Mouse (Mus musculus) hindbrain, postnatal 0 days (tissue): ENCODE measurements at regions not wholly inside any gene's neighbourhood (a gene's known extent, or its start where the extent isn't known, plus 50 kb on each side); places are given as distances from the start of the nearest gene placed in this dataset.
A peak's percentile ranks its signal among the peaks of the same experiment; 100 is the strongest.

Experiments
- ATAC-seq: fragments of 200-750 bp; cut with Nextera tagmentation; 2 replicates; pipeline ENCODE4 v1.8.0; 2017; ENCODE audit warnings: mild to moderate bottlenecking, moderate TSS enrichment, moderate library complexity
- DNase-seq: peaks from one replicate; pipeline ENCODE4 v3.0.0-alpha.2; 2015; ENCODE audit warnings: low spot score
- H3K27ac ChIP-seq: fragments of 300-500 bp; sonication (generic); 2 replicates; pipeline ENCODE4 v1.5.1; 2014; ENCODE audit warnings: mild to moderate bottlenecking
- H3K27me3 ChIP-seq: fragments of 300-500 bp; sonication (generic); 2 replicates; pipeline ENCODE4 v1.6.1; 2014; ENCODE audit warnings: low read length, mixed read lengths; ENCODE audit not compliant: insufficient read depth
- H3K36me3 ChIP-seq: fragments of 300-500 bp; sonication (generic); 2 replicates; pipeline ENCODE4 v1.6.1; 2014; ENCODE audit warnings: low read length, mixed read lengths; ENCODE audit not compliant: insufficient read depth
- H3K4me1 ChIP-seq: fragments of 300-500 bp; sonication (generic); 2 replicates; pipeline ENCODE4 v1.6.1; 2014; ENCODE audit warnings: antibody characterized with exemption, low read length, mixed read lengths; ENCODE audit not compliant: insufficient read depth
- H3K4me2 ChIP-seq: fragments of 300-500 bp; sonication (generic); 2 replicates; pipeline ENCODE4 v1.6.1; 2014; ENCODE audit warnings: low read depth, mild to moderate bottlenecking, low read length, moderate library complexity, mixed read lengths
- H3K4me3 ChIP-seq: fragments of 300-500 bp; sonication (generic); 2 replicates; pipeline ENCODE4 v1.5.1; 2014; ENCODE audit warnings: low read length
- H3K9ac ChIP-seq: fragments of 300-500 bp; sonication (generic); replicated peaks from 2 replicates; pipeline ENCODE4 v1.6.1; 2014; ENCODE audit warnings: mild to moderate bottlenecking, low read length, moderate library complexity, mixed read lengths
- H3K9me3 ChIP-seq: fragments of 300-500 bp; sonication (generic); 2 replicates; pipeline ENCODE4 v1.6.1; 2016; ENCODE audit warnings: low read length, mixed read lengths
- CTCF ChIP-seq: IDR thresholded peaks from 2 replicates; pipeline ENCODE4 v1.5.1; 2016; ENCODE audit warnings: antibody characterized with exemption, control low read depth, low read depth
- WGBS: fragments of 180-500 bp; shearing (Covaris S2); extraction: QIAGEN DNeasy Blood & Tissue Kit; methylation state at CpG from one replicate; pipeline ENCODE4 v1.1.7; 2014; 5-methylcytosine and 5-hydroxymethylcytosine counted together

GRCm38 (mm10) chr15:14000952-14001351, 827.5 kb upstream of the Cdh6 start:
- H3K36me3 ChIP-seq: no peaks in the 10 kb centered on the region
- H3K4me3 ChIP-seq: no peak overlapping the region
- H3K4me2 ChIP-seq: no peak overlapping the region
- no peak for ATAC-seq
- H3K4me1 ChIP-seq: no peaks in the 10 kb centered on the region
- H3K27me3 ChIP-seq: no peaks in the 10 kb centered on the region
- H3K9me3 ChIP-seq: no peaks in the 10 kb centered on the region
- no peak for DNase-seq
- no peak overlapping the region for H3K27ac ChIP-seq
- no peak for TF ChIP-seq CTCF
- H3K9ac ChIP-seq: no peak overlapping the region

- no peak for TF ChIP-seq CTCF
- ATAC-seq (no peak), DNase-seq (no peak)
- no peaks in the 10 kb centered on the region for H3K27me3 ChIP-seq
- no peaks in the 10 kb centered on the region for H3K9me3 ChIP-seq
- H3K27ac ChIP-seq: no peak overlapping the region
- H3K4me3 ChIP-seq: no peak overlapping the region
- 66% methylated on average over 3 of the region's 3 CpGs for WGBS
- H3K4me1 ChIP-seq: no peaks in the 10 kb centered on the region
- no peak overlapping the region for H3K4me2 ChIP-seq
- no peaks in the 10 kb centered on the region for H3K36me3 ChIP-seq
- H3K9ac ChIP-seq: no peak overlapping the region
Measured at GRCm38 (mm10) chr15:13989768-13990167, 816.3 kb upstream of the Cdh6 start.

DNA sequence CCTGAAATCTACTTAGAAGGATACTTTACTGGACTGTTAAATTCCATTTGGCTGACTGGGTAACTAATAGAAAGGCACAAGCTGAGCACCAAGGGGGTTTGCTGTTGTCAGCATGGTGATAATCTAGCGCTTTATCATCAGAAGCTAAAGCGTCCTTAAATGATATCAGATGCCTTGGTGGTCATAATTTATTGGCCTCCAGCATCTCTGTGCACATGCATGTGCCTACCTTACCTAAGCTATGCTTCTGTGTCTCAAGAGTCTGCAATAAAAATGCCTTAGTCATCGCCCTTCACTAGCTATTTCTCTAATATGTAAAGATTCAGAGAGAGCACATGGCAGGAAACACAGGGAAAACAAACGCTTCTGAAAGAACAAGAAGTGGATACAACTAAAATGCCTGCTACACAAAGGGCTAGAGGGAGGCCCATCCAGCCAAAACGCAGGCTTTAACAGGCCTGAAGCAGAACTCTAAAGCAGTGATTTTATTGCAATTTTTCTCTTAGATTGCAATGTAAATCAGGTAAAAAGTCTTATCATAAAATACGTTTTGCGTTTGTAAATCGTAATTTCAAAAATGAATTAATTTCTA, 815.5 kb upstream of the Cdh6 start:
- no peak for TF ChIP-seq CTCF
- no peak overlapping the region for H3K4me2 ChIP-seq
- H3K9me3 ChIP-seq: no peaks in the 10 kb centered on the region
- whole genome bisulfite sequencing: 73% methylated on average over 8 of the region's 8 CpGs
- H3K27me3 ChIP-seq: no peaks in the 10 kb centered on the region
- H3K27ac ChIP-seq: no peak overlapping the region
- no peak overlapping the region for H3K4me3 ChIP-seq
- H3K9ac ChIP-seq: no peak overlapping the region
- no peaks in the 10 kb centered on the region for H3K36me3 ChIP-seq
- ATAC-seq: no peak
- DNase-seq: no peak
- no peaks in the 10 kb centered on the region for H3K4me1 ChIP-seq

DNA sequence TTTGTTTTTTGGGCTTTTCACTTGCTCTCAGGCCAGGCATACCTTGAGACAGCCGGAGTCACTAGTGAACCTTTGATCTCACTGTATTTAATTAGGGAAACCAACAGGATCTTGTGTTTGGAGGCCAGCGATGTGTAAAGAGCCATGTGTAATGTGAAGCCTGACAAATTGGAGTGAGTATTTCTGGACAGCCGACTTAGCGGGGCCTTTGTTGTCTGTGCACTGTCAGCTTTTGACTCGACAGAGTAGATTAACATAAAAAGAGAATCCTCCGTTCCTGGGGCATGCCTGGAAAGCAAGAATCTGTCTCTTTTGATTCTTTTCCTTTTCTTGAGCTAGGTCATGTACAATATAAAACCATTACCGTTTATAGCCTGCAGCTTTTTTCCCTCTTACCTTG, 796.3 kb upstream of the Cdh6 start:
- H3K4me1 ChIP-seq: no peaks in the 10 kb centered on the region
- H3K9me3 ChIP-seq: no peaks in the 10 kb centered on the region
- no peak overlapping the region for H3K4me3 ChIP-seq
- no peak overlapping the region for H3K4me2 ChIP-seq
- no peak overlapping the region for H3K27ac ChIP-seq
- DNase-seq (peak; percentile 44), ATAC-seq (peak; percentile 63)
- TF ChIP-seq CTCF: no peak
- no peaks in the 10 kb centered on the region for H3K36me3 ChIP-seq
- no peaks in the 10 kb centered on the region for H3K27me3 ChIP-seq
- H3K9ac ChIP-seq: no peak overlapping the region
- 7% methylated on average over 7 of the region's 7 CpGs for WGBS
